Mouse (Mus musculus) layer of hippocampus, postnatal 14 days (tissue): ENCODE measurements around the gene Kif21b. TPM values are rescaled to one million over a fixed set of nuclear protein-coding genes. Genes with fewer than 3 reads are reported as not detected.
A peak's percentile ranks its signal among the peaks of the same experiment; 100 is the strongest.

ENCODE experiments used
- DNase-seq, 2 experiments: peaks; one replicate each; pipeline ENCODE4 v3.0.0; 2021 to 2022; ENCODE audit warnings: low spot score in 2 of 2, mixed read lengths in 1 of 2
- total RNA-seq, 2 experiments: library from RNA; stranded (reverse); gene quantifications; 2 replicates each; pipeline ENCODE4 v1.2.3; 2021

Gene Kif21b
- total RNA-seq, 2 experiments from 2014 or later = 98.6 to 105 TPM

GRCm38 (mm10) chr1:136156304-136156703 is 25.1 kb downstream of the Kif21b start:
- DNase-seq = no peak

GRCm38 (mm10) chr1:136156951-136157350 is 25.8 kb downstream of the Kif21b start:
- DNase-seq = no peak

- no peak for DNase-seq
Observed at GRCm38 (mm10) chr1:136159830-136160229, 28.6 kb downstream of the Kif21b start.

GRCm38 (mm10) chr1:136160297-136160696 is 29.1 kb downstream of the Kif21b start:
- DNase-seq = no peak

- DNase-seq = no peak
Observed at GRCm38 (mm10) chr1:136160930-136161329, 29.7 kb downstream of the Kif21b start.

GRCm38 (mm10) chr1:136161333-136161921 is 30.2 kb downstream of the Kif21b start:
- no peak for DNase-seq

DNA sequence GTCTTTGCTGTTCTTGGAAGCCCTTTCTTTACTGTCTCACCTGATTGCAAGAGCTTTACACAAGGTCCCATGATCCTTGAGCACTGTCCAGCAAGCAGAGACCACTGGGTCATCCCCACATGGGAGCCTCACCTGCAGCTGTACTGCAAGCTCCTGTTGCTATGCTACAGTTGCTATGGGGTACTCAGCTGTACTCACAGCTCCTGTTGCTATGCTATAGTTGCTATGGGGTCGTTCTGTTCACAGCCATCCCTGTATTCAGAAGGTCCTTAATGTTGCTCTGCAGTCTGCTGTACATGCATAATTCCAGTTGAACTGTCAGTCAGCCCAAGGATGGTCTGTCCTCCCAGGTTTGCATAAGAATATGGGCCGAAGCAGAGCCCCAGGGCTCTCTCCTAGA is 34.2 kb downstream of the Kif21b start:
- no peak for DNase-seq

- DNase-seq = no peak
Observed at GRCm38 (mm10) chr1:136167657-136168056, 36.5 kb downstream of the Kif21b start.

DNA sequence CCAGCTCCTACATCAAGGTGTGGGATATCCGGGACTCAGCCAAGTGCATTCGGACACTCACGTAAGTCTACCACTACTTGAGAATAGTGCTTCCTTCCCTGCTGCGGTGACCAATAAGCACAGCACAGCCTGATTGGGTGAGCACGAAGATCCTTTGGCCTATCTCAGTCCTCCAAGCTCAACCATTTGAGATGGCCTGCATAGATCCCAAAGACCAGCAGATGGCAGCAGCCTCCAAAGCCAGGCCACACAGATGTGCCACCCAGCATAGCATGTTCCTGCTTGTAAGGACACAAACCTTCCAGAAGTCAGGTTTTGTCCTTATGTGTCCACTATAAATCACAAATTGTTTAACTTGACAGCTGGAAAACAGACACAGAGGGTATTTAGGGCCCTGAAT is 38.9 kb downstream of the Kif21b start:
- peak; percentile 72 to 82 for DNase-seq

DNA sequence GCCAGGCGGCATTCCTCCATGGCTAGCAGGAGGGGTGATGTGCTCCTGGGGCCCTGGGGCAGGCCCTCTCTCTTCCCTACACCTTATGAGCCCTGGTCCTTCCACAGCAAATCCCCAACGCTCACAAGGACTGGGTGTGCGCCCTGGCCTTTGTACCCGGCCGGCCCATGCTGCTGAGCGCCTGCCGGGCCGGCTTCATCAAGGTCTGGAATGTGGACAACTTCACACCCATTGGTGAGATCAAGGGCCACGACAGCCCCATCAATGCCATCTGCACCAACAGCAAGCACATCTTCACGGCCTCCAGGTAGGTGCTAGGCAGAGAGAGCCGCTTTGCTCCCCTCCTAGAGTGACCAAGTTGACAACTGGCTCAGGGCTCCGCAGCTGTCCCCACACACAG is 41.5 kb downstream of the Kif21b start:
- DNase-seq = no peak

- no peak for DNase-seq
Observed at GRCm38 (mm10) chr1:136174101-136174606, 43.0 kb downstream of the Kif21b start.

DNA sequence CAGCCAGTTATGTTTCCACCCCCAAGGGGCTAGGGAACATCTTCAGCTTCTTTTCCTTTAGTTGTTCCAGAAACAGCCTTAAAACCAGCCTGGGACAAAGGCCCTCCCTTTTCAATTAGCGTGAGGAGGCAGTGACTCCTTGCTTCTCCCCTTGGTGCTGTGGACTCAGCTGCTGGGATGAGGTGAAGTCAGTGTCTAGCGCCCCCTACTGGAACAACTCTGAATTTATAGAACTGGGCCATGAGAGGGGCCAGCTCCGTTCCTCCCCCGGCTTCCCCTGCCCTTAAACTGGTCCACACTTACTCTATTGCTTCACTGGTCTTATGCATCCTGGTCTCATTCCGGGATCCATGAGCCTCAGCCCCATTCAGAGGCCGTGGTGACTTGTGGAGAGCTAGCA is 44.0 kb downstream of the Kif21b start:
- peak in 1 of 2 experiments; percentile 60 for DNase-seq

DNA sequence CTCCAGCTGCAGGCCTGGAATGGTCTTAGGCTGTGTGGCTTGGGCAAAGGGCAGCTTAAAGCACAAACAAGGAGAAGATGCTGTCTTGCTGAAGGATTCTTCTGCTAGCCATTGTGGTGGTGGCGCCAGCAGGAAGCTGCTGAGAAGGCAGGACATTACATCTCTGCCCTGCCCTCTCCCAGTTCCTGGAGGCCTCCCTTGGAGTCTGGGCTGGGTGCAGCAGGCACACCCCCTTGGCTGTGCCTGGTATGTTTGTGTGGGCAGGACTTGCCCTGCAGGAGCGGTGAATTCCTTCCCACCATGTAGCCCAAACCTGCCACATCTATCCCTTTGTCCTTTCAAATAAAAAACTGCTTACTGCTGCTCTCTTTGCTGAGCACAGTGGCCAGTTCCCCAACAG is 45.9 kb downstream of the Kif21b start:
- no peak for DNase-seq

- DNase-seq = no peak
Observed at GRCm38 (mm10) chr1:136178741-136179140, 47.6 kb downstream of the Kif21b start.

GRCm38 (mm10) chr1:136179511-136180001 is 48.4 kb downstream of the Kif21b start:
- DNase-seq = peak in 1 of 2 experiments; percentile 31

GRCm38 (mm10) chr1:136190033-136190432 is 58.8 kb downstream of the Kif21b start:
- no peak for DNase-seq

DNA sequence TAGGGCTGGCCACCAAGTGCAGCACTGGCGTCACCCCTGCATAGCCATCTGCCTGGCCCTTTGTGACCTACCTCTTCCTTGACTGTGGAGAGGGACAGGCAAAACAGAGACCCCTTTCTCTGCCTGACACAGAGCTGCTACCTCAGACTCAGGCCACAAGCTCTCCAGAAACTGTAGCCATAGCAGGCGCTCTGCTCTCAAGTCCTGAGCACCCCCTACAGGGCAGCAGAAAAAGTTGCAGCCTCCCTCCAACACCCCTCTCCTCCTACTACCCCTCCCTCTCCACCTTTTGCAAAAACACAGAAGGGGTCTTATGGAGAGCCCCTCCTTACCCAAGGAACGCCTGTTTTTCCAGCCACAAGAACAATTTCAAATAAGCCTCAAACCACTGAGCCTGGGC is 81.6 kb downstream of the Kif21b start, which contains the start of gene Mroh3:
TSS of gene Mroh3 (minus strand) at position 26 of the 400 bp plus-strand sequence.
- DNase-seq = no peak

DNA sequence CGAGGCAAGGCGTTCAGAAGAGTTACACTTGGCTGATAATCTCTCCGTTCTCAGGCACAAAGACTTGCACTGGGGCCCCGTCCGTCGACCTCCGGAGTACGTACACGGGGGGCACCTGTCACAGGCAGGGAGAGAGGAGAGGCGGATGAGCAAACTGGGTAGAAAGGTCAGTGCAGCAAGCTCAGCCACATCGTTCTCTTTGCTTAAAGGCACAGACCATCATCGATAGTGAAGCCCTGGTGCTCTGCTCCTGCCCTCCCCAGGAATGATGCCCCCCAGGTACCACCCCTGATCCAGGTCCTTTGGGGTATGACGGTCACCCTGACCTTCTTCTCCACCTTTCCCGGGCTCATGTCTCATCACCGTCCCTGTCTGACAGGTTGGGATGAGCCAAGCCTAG is 83.1 kb downstream of the Kif21b start:
- no peak for DNase-seq

DNA sequence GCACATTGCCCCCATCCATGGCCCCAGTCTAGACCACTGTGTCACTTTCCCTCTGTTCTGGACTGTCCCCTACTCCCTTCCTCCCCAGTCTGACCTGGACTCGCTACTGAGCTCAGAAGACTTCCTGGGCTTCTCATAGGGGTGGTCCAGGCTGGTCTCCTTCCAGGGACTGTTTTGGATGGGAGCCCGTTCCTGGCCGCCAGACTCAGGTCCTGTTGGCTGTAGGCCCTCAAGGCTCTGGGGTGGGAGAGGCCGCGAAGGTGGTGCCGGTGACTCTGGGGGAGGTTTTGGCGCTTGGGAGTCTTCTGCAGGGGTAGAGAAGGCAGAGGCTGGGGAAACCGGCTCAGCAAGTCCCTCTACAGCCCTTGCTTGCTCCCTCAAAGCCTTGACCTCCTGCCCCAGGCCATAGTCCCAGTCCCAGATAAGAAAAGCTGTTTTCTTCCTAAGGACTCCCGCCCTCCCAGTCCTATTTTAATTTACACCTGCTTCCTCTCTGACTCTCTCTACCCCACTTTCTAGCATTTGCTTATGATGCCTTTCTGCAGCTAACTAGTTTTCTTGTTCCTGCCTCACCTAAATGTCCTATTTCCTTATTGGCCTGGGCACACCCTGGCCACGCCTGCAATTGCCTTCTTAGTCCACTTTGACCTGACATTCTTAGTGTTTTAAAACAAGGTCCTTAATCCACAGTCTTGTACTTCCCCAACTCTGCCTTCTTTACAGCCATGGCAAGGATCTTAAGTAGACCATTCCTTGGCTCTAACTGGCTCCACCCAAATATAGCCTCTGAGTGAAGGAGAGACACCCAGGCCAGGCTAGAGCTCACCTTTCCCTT is 89.1 kb downstream of the Kif21b start:
- DNase-seq = no peak

GRCm38 (mm10) chr1:136222386-136222785 is 91.2 kb downstream of the Kif21b start:
- DNase-seq = no peak

DNA sequence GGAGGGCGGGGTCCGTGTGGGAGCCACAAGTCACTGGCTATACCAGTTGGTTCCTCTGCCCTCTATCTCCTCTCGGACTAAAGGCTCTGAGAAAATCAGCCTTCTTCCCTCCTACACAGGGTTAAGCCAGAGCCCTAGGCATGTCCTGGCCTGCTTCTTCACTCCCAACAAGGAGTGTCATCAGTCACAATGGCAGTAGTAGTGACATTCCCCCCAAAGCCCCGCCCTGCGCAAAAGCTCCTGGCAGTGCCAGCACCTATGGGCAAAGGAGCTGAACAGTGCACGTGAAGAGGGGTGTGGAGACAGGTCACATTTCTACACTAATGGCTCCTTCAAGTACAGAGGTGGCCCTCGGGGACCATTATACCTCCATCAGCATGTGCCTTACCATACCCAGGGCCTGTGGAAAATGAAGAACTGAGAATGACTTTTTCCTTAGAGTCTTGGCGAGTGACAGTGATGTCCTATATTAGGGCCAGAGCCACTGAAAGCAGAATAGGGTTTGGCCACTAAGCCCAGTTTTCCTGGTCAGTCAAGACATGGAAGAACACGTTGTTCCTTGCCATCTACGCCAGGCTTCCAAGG is 92.7 kb downstream of the Kif21b start:
- no peak for DNase-seq

DNA sequence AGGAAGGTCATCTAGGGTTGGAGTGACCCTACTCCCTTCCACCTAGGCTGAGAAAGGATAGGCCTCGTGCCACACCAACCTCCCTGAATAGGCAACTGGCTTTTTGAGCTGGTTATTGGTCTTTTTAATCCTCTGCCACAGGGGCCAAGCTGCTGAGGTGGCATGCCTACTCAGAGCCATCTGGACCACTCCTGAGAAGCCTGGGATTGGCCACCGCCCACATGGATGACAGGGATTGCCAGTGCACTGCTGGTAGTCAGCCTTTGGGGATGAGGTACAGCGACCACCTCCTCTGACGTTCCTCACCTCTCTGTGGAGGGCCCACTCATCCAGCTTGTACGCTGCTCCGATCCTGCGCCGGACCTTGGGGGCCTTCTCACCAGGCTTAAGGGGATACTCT is 94.7 kb downstream of the Kif21b start:
- no peak for DNase-seq
